Mouse (Mus musculus) cerebellum, postnatal 36 days (tissue): Measurements from ENCODE around the gene Nav1.

Experiments
- DNase-seq, 2 experiments: peaks; one replicate each; pipeline ENCODE4 v3.0.0; 2021 to 2022; ENCODE audit warnings: mixed read lengths in 2 of 2

Gene Nav1

GRCm38 (mm10) chr1:135607019-135607418 lies at the start of gene Nav1:
Gene Nav1, minus strand, starts transcription at chr1:135607295.
- no peak for DNase-seq

- no peak for DNase-seq
These were observed 46.8 kb upstream of the Nav1 start for GRCm38 (mm10) chr1:135653909-135654308.

GRCm38 (mm10) chr1:135645459-135646195 lies 38.5 kb upstream of the Nav1 start:
- DNase-seq, result no peak

- peak in 1 of 2 experiments; percentile 22 for DNase-seq
These were observed 37.0 kb upstream of the Nav1 start for GRCm38 (mm10) chr1:135644110-135644509.

- DNase-seq, result no peak
These were observed 36.6 kb upstream of the Nav1 start for GRCm38 (mm10) chr1:135643691-135644090.

GRCm38 (mm10) chr1:135639853-135640252 lies 32.8 kb upstream of the Nav1 start:
- DNase-seq, result no peak

- DNase-seq, result no peak
These were observed 32.0 kb upstream of the Nav1 start for GRCm38 (mm10) chr1:135639093-135639492.

- no peak for DNase-seq
These were observed 30.5 kb upstream of the Nav1 start for GRCm38 (mm10) chr1:135637574-135638008.

- no peak for DNase-seq
These were observed 29.0 kb upstream of the Nav1 start for GRCm38 (mm10) chr1:135636111-135636511.

- DNase-seq, result no peak
These were observed 28.4 kb upstream of the Nav1 start for GRCm38 (mm10) chr1:135635323-135636064.

GRCm38 (mm10) chr1:135634791-135635190 lies 27.7 kb upstream of the Nav1 start:
- no peak for DNase-seq

- no peak for DNase-seq
These were observed 26.8 kb upstream of the Nav1 start for GRCm38 (mm10) chr1:135633884-135634283.

- no peak for DNase-seq
These were observed 26.4 kb upstream of the Nav1 start for GRCm38 (mm10) chr1:135633478-135633877.

GRCm38 (mm10) chr1:135632199-135632598 lies 25.1 kb upstream of the Nav1 start:
- no peak for DNase-seq

- peak in 1 of 2 experiments; percentile 19 for DNase-seq
These were observed 24.4 kb upstream of the Nav1 start for GRCm38 (mm10) chr1:135631515-135631914.

GRCm38 (mm10) chr1:135629846-135630245 lies 22.8 kb upstream of the Nav1 start:
- DNase-seq, result no peak

GRCm38 (mm10) chr1:135626218-135626617 lies 19.1 kb upstream of the Nav1 start:
- no peak for DNase-seq

- DNase-seq, result no peak
These were observed 18.6 kb upstream of the Nav1 start for GRCm38 (mm10) chr1:135625741-135626140.

GRCm38 (mm10) chr1:135624646-135625045 lies 17.6 kb upstream of the Nav1 start:
- DNase-seq, result no peak

- no peak for DNase-seq
These were observed 16.0 kb upstream of the Nav1 start for GRCm38 (mm10) chr1:135623136-135623535.

GRCm38 (mm10) chr1:135621307-135621706 lies 14.2 kb upstream of the Nav1 start:
- DNase-seq, result no peak

- no peak for DNase-seq
These were observed 12.9 kb upstream of the Nav1 start for GRCm38 (mm10) chr1:135619932-135620391.

- no peak for DNase-seq
These were observed 12.0 kb upstream of the Nav1 start for GRCm38 (mm10) chr1:135619130-135619529.

- DNase-seq, result no peak
These were observed 10.2 kb upstream of the Nav1 start for GRCm38 (mm10) chr1:135617344-135617743.
